Mouse (Mus musculus): ENCODE measurements around the gene Actl10.

The Actl10 gene

DNA sequence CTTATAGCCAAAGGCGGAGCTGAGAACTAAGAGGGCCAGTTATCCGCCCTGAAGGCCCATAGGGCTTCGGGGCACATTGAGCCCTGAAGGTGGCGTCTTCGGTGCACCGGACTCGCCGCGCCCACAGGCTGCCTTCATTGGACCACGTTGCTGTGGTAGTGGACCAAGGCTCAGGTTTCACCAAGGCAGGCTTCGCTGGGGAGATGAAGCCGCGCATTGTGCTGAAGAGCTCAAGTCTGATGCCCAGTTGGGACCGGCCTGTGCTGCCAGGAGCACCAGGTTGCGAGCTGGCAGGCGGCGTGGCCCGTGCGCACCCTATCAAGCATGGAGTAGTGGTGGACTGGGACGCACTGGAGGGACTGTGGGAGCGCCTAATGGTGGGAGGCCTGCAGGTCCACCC, 351 bp downstream of the Actl10 start:
- DNase-seq (ENCODE audit: low spot score) = no peak

- peak; percentile 48 for DNase-seq (ENCODE audit: low spot score)
Observed at GRCm38 (mm10) chr2:154552424-154552907, 890 bp downstream of the Actl10 start.

DNA sequence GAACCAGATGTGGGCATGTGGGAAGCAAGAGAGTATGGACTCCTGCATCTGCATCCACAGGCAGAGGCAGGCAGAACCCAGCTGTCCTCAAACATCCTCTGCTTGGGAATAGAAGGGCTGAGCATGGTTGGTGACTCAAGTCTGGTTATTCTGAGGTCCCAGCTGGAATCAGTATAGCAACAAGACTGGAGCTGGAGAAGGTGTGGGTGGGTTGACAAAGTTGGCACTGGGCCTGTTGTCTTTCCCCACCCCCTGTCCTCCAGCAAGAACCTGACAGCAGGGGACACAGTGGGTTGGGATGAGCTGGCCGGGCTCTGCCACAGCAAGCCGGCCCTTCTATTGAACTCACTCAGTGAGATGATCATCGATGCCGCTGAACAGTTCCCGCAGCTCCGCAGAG, 3.7 kb downstream of the Actl10 start:
- no peak for DNase-seq (ENCODE audit: low spot score)

DNA sequence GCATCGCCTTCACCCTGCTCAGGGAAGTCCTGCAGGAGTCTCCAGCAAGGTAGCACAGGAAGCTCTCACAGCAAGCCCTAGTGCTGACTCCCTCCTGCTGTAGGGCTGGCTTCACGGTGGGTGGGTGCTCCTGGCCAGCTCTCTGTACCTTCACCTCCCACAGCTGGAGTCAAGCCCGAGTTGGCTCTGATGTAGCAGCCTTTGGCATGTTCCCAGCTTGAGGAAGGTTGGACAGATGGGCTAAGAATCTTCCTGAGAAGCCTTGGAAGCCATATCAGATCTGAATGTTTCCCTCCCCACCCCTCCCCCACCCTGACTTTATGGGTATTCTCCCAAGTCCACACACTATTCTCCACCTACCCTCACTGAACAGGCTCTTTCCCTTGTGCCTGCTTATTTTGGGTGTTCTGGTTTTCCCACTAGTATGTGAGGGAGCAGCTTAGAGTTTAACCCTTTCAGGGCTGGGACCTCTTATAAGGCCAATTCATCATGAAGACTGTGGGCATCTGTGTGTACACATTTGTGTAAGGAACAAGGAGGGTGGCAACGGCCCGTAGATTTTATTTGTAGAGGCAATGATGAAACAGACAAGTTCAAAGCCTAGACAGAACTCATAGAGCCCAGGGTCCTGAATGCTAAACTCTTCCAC, 5.7 kb downstream of the Actl10 start:
- DNase-seq (ENCODE audit: low spot score) = no peak

- DNase-seq (ENCODE audit: low spot score) = no peak
Observed at GRCm38 (mm10) chr2:154558264-154559039, 6.9 kb downstream of the Actl10 start, which contains the start of gene Necab3. Gene Necab3, minus strand, starts transcription at chr2:154558890.

GRCm38 (mm10) chr2:154563612-154564170, 12.1 kb downstream of the Actl10 start:
- DNase-seq (ENCODE audit: low spot score) = no peak

- no peak for DNase-seq (ENCODE audit: low spot score)
Observed at GRCm38 (mm10) chr2:154565562-154565961, 14.0 kb downstream of the Actl10 start.

- DNase-seq (ENCODE audit: low spot score) = no peak
Observed at GRCm38 (mm10) chr2:154566641-154567040, 15.1 kb downstream of the Actl10 start.

DNA sequence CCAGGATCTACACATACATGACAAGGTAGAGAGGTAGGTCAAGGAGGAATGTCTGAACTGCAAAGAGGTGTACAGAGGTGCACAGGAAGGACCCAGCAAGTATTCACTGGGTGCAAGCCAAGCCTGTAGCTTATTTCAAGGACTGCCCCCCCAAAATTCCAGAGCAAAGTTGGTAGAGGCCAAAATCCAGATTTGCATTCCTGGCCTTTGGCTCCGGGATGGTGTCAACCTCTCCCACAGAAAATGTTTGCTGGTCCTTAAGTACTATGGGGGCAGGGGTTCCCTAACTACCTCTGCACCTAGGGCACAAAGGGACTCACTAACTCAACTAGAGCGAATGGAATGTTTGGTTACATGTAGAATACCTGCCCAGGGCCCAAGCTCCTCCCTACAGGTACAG, 16.2 kb downstream of the Actl10 start:
- no peak for DNase-seq (ENCODE audit: low spot score)

GRCm38 (mm10) chr2:154568329-154569070, 16.9 kb downstream of the Actl10 start:
- DNase-seq (ENCODE audit: low spot score) = no peak

DNA sequence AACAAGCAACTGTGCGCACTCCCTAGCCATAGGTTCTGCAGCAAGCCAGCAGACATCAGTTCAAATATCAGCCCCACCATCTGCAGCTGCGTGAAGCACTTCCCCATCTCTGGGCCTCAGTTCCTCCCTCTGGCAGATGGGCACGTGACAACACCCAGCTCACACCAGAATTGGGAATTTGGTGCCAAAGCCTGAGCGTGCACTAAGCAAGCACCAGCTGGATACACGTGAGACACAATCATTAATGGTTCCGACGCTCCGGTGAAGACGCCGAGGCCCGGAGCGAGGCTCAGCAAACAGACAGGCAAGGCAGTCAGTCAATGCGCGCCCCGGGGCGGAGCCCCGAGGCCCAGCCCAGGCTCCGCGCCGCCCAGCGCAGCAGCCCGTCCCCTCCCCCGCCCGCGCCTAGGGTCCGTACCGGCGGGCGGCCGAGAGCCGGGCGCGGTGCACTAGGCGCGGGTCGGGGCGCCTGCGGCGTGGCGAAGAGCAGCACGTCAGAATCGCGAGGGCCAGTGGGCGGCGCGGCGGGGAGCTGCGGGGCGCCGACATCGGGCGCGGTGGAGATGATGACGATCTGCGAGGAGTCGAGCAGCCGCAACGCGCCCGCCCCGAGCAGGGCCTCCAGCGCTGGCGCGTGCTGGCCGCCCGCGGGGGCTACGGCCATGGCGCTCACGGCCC, 17.6 kb downstream of the Actl10 start:
- DNase-seq (ENCODE audit: low spot score) = no peak

DNA sequence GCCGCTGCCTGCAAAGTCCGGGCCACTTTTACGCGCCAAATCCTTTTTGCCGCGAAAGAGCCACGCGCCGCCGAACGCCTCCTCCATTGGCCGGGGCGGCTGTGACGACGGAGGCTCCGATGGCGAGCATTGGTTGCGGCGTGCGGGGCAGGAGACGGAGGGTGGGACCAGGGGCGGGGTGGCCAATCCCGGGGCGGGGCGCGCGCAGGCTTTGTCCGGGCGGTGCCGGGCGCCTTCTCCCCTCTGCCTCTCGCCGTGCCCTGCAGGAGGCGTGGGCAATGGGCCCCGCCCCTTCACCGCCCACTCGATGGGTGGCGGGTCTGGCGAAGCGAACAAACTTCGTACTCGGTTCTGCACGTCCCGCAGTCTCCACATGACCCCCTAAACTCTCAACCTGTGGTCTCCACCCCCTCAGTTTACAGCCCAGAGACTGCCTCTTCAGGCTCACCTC, 18.3 kb downstream of the Actl10 start, which contains the start of gene E2f1:
TSS of gene E2f1 (minus strand) at position 57 of the 451 bp plus-strand sequence.
- peak; percentile 87 for DNase-seq (ENCODE audit: low spot score)

- DNase-seq (ENCODE audit: low spot score) = no peak
Observed at GRCm38 (mm10) chr2:154570666-154571065, 19.1 kb downstream of the Actl10 start.

- DNase-seq (ENCODE audit: low spot score) = no peak
Observed at GRCm38 (mm10) chr2:154571266-154571665, 19.7 kb downstream of the Actl10 start.

DNA sequence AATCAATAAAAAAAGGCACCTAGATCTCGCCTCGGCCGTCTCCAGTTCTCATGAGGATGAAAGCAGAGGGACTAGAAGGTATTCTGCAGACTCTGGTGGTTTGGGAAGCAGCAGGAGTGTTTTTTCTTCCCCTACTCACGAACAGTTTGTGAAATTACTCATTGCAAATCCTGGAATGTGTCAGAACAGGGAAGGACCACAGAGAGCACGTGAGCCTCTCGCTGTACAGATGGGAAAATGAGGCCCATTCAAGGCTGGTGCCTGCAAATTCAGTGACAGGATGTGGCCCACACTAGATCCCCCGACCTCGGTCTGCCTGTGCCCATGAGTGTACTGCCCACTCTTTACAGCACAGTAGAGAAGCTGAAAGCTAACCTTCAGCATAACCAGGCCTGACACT, 20.4 kb downstream of the Actl10 start:
- DNase-seq (ENCODE audit: low spot score) = no peak

DNA sequence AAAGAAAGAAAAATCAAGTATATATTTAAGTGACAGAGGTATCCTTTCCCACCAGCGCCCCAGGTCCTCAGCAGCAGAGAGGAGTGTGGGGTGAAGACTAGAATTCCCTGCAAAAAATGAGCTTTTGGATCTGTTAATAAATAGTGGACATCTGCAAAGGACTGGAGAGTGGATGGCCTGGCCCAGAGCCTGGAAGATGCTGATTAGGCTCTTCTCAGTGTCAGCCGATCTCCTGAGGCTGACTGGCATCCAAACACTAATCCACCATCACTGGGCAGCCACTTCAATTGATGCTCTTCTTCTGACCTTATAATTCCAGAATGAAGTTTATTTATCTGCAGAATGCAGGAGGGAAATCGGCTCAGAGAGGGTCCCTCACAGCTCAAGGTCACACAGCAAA, 21.4 kb downstream of the Actl10 start:
- no peak for DNase-seq (ENCODE audit: low spot score)

- no peak for DNase-seq (ENCODE audit: low spot score)
Observed at GRCm38 (mm10) chr2:154574271-154574670, 22.7 kb downstream of the Actl10 start.

- no peak for DNase-seq (ENCODE audit: low spot score)
Observed at GRCm38 (mm10) chr2:154576876-154577743, 25.5 kb downstream of the Actl10 start.

GRCm38 (mm10) chr2:154577744-154578067, 26.1 kb downstream of the Actl10 start:
- no peak for DNase-seq (ENCODE audit: low spot score)

DNA sequence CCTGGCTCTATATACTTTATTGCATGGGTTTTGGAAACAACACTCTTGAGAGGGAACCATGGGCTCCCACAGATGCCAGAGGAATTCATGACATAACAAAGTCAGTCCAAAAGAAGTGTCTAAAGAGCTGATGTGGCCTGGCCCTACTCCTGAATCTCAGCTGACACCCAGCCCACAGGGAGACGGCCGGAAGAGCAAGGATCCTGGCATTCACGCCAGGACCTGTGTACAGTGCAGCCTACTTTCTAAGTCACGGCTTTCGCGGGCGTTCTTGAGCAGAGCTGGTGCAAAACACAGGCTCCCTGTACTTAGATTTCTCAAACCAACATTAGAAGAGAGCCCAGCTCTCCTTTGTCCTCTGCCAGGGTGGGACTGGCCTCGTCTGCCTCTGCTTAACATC, 29.0 kb downstream of the Actl10 start:
- no peak for DNase-seq (ENCODE audit: low spot score)

DNA sequence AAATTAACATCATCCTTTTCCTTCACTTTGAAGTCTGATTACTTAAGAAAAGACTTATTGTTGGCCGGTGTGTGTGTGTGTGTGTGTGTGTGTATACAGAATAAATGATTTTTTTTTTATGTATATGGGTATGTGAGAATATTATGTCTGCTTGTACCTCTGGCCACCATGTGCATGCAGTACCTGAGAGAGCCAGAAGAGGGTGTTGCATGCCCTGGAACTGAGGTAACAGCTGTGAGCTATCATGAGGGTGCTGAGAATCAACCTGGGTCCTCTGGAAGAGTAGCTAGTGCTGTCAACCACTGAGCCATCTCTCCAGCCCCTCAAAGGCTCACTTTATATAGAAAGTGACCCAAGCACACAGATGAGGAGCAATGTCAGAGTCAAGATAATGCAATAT, 29.8 kb downstream of the Actl10 start:
- no peak for DNase-seq (ENCODE audit: low spot score)

All from ovary, postnatal 14 days (tissue).